In the genomic region with DNA sequence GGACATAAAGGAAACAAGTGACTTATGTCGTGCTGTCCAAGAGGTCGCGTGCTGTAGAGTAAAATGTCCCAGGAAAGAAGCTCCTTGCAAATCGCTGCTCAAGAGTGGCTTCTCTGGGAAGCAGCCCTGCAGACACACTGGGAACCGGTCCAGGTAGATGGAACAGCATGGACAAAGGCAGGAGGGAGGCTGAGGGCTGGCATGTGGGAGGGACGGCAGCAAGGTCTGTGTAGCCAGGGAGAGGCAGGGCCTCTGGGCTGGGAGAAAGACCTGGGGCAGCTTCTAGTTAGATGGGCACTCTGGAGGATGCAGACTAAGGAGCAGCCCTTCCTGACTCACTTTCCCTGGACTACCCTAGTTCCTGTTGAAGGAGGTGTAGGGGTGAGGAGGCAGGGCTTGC, we compare ENCODE assay signal across 15 mouse cellular contexts.
DNase-seq lines count a peak whose midpoint lies in the region; ATAC-seq and TF ChIP-seq lines count a peak whose summit lies in the region.
"Had no signal": no experiment of that assay in that cellular context is flagged by ENCODE, and none has a peak within 500 bp of the region (broad histone marks: within the 10 kb centered on the region; RNA-seq: fewer than 3 reads in every experiment).

No protein-coding gene starts in this region.

- H3K4me3 ChIP-seq in heart, embryonic 13.5 days: no peak overlapping the region
- H3K4me3 ChIP-seq in heart, embryonic 10.5 days: no peak overlapping the region
- no peak overlapping the region for H3K4me3 ChIP-seq in cerebellum, adult 2 months (replicated peaks; ENCODE audit: insufficient read depth, low read depth, low read length)
- H3K4me3 ChIP-seq in forebrain, embryonic 14.5 days (ENCODE audit: low read depth, low read length): no peak overlapping the region
- H3K4me3 ChIP-seq: kidney, embryonic 15.5 days; megakaryocyte, embryonic 14.5 days; myocyte had no signal

- no peak for DNase-seq in heart, embryonic 10.5 days (ENCODE audit: low spot score)
- DNase-seq in ovary, adult 18-20 months (ENCODE audit: low spot score): peak; percentile 69
- DNase-seq in ovary, postnatal 10 days (ENCODE audit: low spot score): no peak
- DNase-seq in cerebellum, adult 2 months: peak; percentile 83 to 91
- DNase-seq in testis, postnatal 10 days (ENCODE audit: low spot score): peak; percentile 86
- DNase-seq in forebrain, embryonic 14.5 days (ENCODE audit: low spot score): no peak
- DNase-seq: forebrain, postnatal 0 days; lung, adult 2 months; thymus, adult 2 months had no signal

- no peak for TF ChIP-seq POLR2A in cerebellum, adult 2 months (IDR thresholded peaks at IDR 0.05; ENCODE audit: borderline replicate concordance, insufficient read depth, low read length)

- 0 out of 2 replicates have a peak overlapping the region, but pooled peaks have one; percentile 3 for H3K27ac ChIP-seq in heart, embryonic 13.5 days (replicated peaks)
- no peak overlapping the region for H3K27ac ChIP-seq in heart, embryonic 10.5 days
- H3K27ac ChIP-seq in cerebellum, adult 2 months (ENCODE audit: insufficient read depth, low read length): no peak overlapping the region
- no peak overlapping the region for H3K27ac ChIP-seq in forebrain, embryonic 14.5 days (ENCODE audit: low read depth, low read length)
- H3K27ac ChIP-seq: kidney, embryonic 15.5 days had no signal

- peaks cover 68% of the 10 kb centered on the region for H3K4me1 ChIP-seq in heart, embryonic 13.5 days
- H3K4me1 ChIP-seq in heart, embryonic 10.5 days: peaks cover 77% of the 10 kb centered on the region
- H3K4me1 ChIP-seq in cerebellum, adult 2 months (ENCODE audit: control insufficient read depth, insufficient read depth, low read length): peaks cover 76% of the 10 kb centered on the region
- peaks cover 27% of the 10 kb centered on the region for H3K4me1 ChIP-seq in forebrain, embryonic 14.5 days (ENCODE audit: control insufficient read depth, insufficient read depth, low read length)

- TF ChIP-seq CTCF in cerebellum, adult 2 months (IDR thresholded peaks at IDR 0.05; ENCODE audit: borderline replicate concordance, insufficient read depth, low read depth, low read length): no peak

- ATAC-seq in heart, embryonic 13.5 days (ENCODE audit: extremely low read depth, insufficient number of reproducible peaks, low FRiP score, low TSS enrichment): no peak
- ATAC-seq in forebrain, embryonic 14.5 days: no peak
- ATAC-seq in megakaryocyte progenitor cell, adult 5-6 weeks (replicated peaks; ENCODE audit: poor library complexity): no peak
- ATAC-seq: activated CD4-positive, CD25-positive, alpha-beta regulatory T cell, adult 4 months had no signal

- H3K36me3 ChIP-seq in heart, embryonic 13.5 days: no peaks in the 10 kb centered on the region
- H3K36me3 ChIP-seq in heart, embryonic 10.5 days: no peaks in the 10 kb centered on the region
- H3K36me3 ChIP-seq in forebrain, embryonic 14.5 days (ENCODE audit: control insufficient read depth, insufficient read depth, low read length): no peaks in the 10 kb centered on the region
- H3K36me3 ChIP-seq: kidney, embryonic 15.5 days had no signal

- no peak overlapping the region for H3K4me2 ChIP-seq in heart, embryonic 13.5 days
- H3K4me2 ChIP-seq in forebrain, embryonic 14.5 days (ENCODE audit: low read length): no peak overlapping the region
- H3K4me2 ChIP-seq: kidney, embryonic 15.5 days had no signal

- WGBS in heart, embryonic 13.5 days: 58% methylated on average over 6 of the region's 6 CpGs
- 70% methylated on average over 6 of the region's 6 CpGs for WGBS in heart, embryonic 10.5 days
- 7% methylated on average over 6 of the region's 6 CpGs for WGBS in cerebellum, adult 2 months
- WGBS in forebrain, embryonic 14.5 days: 61% methylated on average over 6 of the region's 6 CpGs

- H3K9me3 ChIP-seq in heart, embryonic 13.5 days: no peaks in the 10 kb centered on the region
- H3K9me3 ChIP-seq in heart, embryonic 10.5 days: no peaks in the 10 kb centered on the region
- no peaks in the 10 kb centered on the region for H3K9me3 ChIP-seq in forebrain, embryonic 14.5 days (replicated peaks; ENCODE audit: control insufficient read depth, low read length)
- H3K9me3 ChIP-seq: kidney, embryonic 15.5 days; megakaryocyte, embryonic 14.5 days had no signal

- H3K27me3 ChIP-seq in heart, embryonic 13.5 days (replicated peaks): no peaks in the 10 kb centered on the region
- H3K27me3 ChIP-seq in heart, embryonic 10.5 days (ENCODE audit: insufficient read depth, poor library complexity, severe bottlenecking): no peaks in the 10 kb centered on the region
- no peaks in the 10 kb centered on the region for H3K27me3 ChIP-seq in cerebellum, adult 2 months (ENCODE audit: control insufficient read depth, insufficient read depth, low read length)
- no peaks in the 10 kb centered on the region for H3K27me3 ChIP-seq in forebrain, embryonic 14.5 days (replicated peaks; ENCODE audit: control insufficient read depth, insufficient read depth, low read length)

- 0 out of 2 replicates have a peak overlapping the region, but pooled peaks have one; percentile 48 for H3K9ac ChIP-seq in heart, embryonic 13.5 days
- no peak overlapping the region for H3K9ac ChIP-seq in forebrain, embryonic 14.5 days (ENCODE audit: low read length)
- H3K9ac ChIP-seq: forebrain, postnatal 0 days; kidney, embryonic 15.5 days had no signal

Comparison
In these comparisons a context has a peak if more than half of its experiments do, and no peak if none do; other contexts are left out.
1. DNase-seq: peak in ovary, adult 18-20 months (single experiment), cerebellum, adult 2 months (2 of 2) and testis, postnatal 10 days (single experiment); none in heart, embryonic 10.5 days (single experiment), ovary, postnatal 10 days (single experiment) and forebrain, embryonic 14.5 days (single experiment).